In the genomic region with DNA sequence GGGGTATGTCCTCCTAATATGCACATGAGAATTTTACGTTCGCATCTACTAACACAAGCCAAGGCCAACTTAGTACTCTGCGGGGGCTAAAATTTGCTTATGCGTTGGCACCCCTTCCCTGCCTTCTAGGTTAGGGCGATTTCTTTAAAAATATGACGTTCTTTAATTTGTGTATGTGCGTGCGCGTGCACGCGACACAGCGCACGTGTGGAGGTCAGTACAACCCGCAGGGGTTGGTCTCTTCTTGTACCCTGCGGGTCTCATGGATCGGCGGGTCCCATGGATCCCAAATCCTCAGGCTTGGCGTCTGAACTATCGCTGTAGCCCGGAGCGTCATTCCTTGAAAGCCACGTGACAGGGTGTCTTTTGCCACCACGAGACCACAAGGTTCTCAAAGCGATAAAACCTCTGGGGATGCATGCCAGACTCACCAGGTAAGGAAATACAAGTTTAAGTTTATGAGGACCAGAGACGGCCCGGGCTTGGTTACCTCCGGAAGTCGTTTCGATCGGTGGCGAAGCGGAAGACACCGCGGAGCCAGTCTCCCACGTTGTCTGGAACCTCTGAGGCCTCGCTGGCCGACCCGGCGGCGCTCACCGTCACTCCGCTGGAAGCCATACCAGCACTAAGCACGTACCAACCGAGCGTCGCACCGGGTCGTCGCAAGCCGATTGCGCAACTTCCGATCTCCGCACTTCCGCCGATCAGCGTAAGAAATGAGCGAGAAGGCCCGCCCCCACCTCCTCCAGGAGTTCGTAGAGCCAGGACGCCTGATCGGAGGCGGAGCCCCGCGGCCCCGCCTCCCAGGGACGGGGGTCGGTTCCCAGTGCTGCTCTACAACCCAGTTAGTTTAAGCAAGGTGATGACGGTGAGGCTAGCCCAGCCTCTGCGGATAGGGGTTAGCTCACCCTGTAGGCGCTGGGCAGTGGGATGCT, we compare ENCODE assay signal across 8 mouse cellular contexts. TPM values are rescaled to one million over a fixed set of nuclear protein-coding genes. Genes with fewer than 3 reads are reported as not detected.
DNase-seq lines count a peak whose midpoint lies in the region; ATAC-seq lines count a peak whose summit lies in the region.

No protein-coding gene starts in this region.

- DNase-seq in adipocyte (ENCODE audit: low spot score): peak; percentile 97
- peak; percentile 100 for DNase-seq in embryo, embryonic 10 days (ENCODE audit: low spot score)
- peak; percentile 93 for DNase-seq in gastrocnemius, postnatal 10 days
- peak; percentile 98 for DNase-seq in induced T-regulatory cell, adult 2 months (ENCODE audit: low read depth)
- peak; percentile 93 to 95 for DNase-seq in left cerebral cortex, adult 9 months (ENCODE audit: low spot score in 2 of 2)
- DNase-seq in right cerebral cortex, postnatal 14 days: peak; percentile 96
- DNase-seq in urinary bladder, postnatal 36 days (ENCODE audit: low spot score in 2 of 2): peak; percentile 87 to 94

- peak; percentile 90 for ATAC-seq in megakaryocyte progenitor cell, adult 5-6 weeks (replicated peaks; ENCODE audit: poor library complexity)

RNA-seq across cellular contexts. Expression of gene Tomm6, which starts 0.5 kb away (rescaled TPM):
- 100 to 1,000 TPM; 175 to 181 TPM for total RNA-seq in gastrocnemius, postnatal 10 days (2021)
- total RNA-seq in megakaryocyte progenitor cell, adult 5-6 weeks (2015): 194 and 226 TPM in 2 replicates
- 49.9 and 72.6 TPM in 2 replicates for total RNA-seq in megakaryocyte progenitor cell, adult 5-6 weeks (2017)

RNA-seq across cellular contexts. Expression of gene Frs3, which starts 1.2 kb away (rescaled TPM):
- total RNA-seq in gastrocnemius, postnatal 10 days (2021): 1 to 10 TPM; 3.5 to 3.9 TPM
- total RNA-seq in megakaryocyte progenitor cell, adult 5-6 weeks (2015): 0.22 and 0.72 TPM in 2 replicates
- 0.12 and 0.61 TPM in 2 replicates for total RNA-seq in megakaryocyte progenitor cell, adult 5-6 weeks (2017)

RNA-seq across cellular contexts. Expression of gene Gm21981, which starts 6.6 kb away (rescaled TPM):
- total RNA-seq in gastrocnemius, postnatal 10 days (2021): under 1 TPM; 0.68 to 0.88 TPM
- total RNA-seq in megakaryocyte progenitor cell, adult 5-6 weeks (2015): 0.54 TPM in 1 of 2 replicates, not detected in the other
- total RNA-seq in megakaryocyte progenitor cell, adult 5-6 weeks (2017): not detected in 2 replicates

RNA-seq across cellular contexts. Expression of gene Prickle4, which starts 6.9 kb away (rescaled TPM):
- under 1 TPM in 1 of 2 experiments, not detected in 1; 0.70 TPM for total RNA-seq in gastrocnemius, postnatal 10 days (2021)
- total RNA-seq in megakaryocyte progenitor cell, adult 5-6 weeks (2015): 0.15 and 0.64 TPM in 2 replicates
- 0.33 and 1.4 TPM in 2 replicates for total RNA-seq in megakaryocyte progenitor cell, adult 5-6 weeks (2017)

RNA-seq across cellular contexts. Expression of gene Pgc, which starts 39.0 kb away (rescaled TPM):
- total RNA-seq in gastrocnemius, postnatal 10 days (2021): not detected
- total RNA-seq in megakaryocyte progenitor cell, adult 5-6 weeks (2015): not detected in 2 replicates
- total RNA-seq in megakaryocyte progenitor cell, adult 5-6 weeks (2017): not detected in 2 replicates

Comparison
In these comparisons a context has a peak if more than half of its experiments do, and no peak if none do; other contexts are left out.
1. Peak in every context shown above with its lines: DNase-seq and ATAC-seq.